8 mouse cellular contexts compared by ENCODE assay signal in the genomic region with DNA sequence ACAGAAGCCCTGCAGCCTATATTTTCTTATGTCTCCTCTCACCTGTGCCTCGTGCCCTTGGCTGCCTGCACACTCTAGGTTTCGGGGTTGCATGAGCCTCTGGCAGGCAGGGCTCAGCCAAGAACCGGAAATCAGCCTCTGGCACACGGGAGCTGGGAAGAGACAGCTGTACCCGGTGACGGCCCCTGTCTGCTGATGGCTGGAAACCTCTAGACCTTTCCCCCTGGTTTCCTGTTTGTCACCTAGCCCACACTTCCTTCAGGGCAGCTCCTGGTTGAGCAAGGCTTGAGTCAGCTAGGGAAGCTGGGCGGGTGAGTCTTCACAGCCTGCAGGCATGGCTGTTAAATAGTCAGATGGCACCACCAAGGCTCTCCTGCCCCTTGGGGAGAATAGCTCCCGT. TPM values are rescaled to one million over a fixed set of nuclear protein-coding genes. Genes with fewer than 3 reads are reported as not detected.
DNase-seq lines count a peak whose midpoint lies in the region; ATAC-seq and TF ChIP-seq lines count a peak whose summit lies in the region.

No protein-coding gene starts in this region.

- 54% methylated on average over 8 of the region's 8 CpGs for WGBS in forebrain, embryonic 10.5 days
- 65% methylated on average over 8 of the region's 8 CpGs for WGBS in forebrain, embryonic 15.5 days
- 26% methylated on average over 8 of the region's 8 CpGs for WGBS in intestine, embryonic 15.5 days
- 62% methylated on average over 8 of the region's 8 CpGs for WGBS in forebrain, embryonic 11.5 days
- WGBS in midbrain, embryonic 16.5 days = 68% methylated on average over 8 of the region's 8 CpGs

- ATAC-seq in forebrain, embryonic 15.5 days (replicated peaks) = no peak
- no peak for ATAC-seq in intestine, embryonic 15.5 days
- no peak for ATAC-seq in forebrain, embryonic 11.5 days (replicated peaks; ENCODE audit: low FRiP score)
- no peak for ATAC-seq in midbrain, embryonic 16.5 days

- H3K4me1 ChIP-seq in forebrain, embryonic 10.5 days = peaks cover 74% of the 10 kb centered on the region
- H3K4me1 ChIP-seq in forebrain, embryonic 15.5 days = peaks cover 51% of the 10 kb centered on the region
- H3K4me1 ChIP-seq in E14TG2a.4 (replicated peaks; ENCODE audit: low read depth, low read length) = peaks cover 91% of the 10 kb centered on the region
- peaks cover 83% of the 10 kb centered on the region for H3K4me1 ChIP-seq in intestine, embryonic 15.5 days (replicated peaks)
- peaks cover 16% of the 10 kb centered on the region; the same call in 1 of the 2 replicates for H3K4me1 ChIP-seq in forebrain, embryonic 11.5 days (replicated peaks; ENCODE audit: control insufficient read depth, insufficient read depth, low read length)
- peaks cover 13% of the 10 kb centered on the region for H3K4me1 ChIP-seq in midbrain, embryonic 16.5 days (ENCODE audit: control insufficient read depth, insufficient read depth, low read length)

- H3K9ac ChIP-seq in forebrain, embryonic 15.5 days (replicated peaks) = no peak overlapping the region
- no peak overlapping the region for H3K9ac ChIP-seq in intestine, embryonic 15.5 days
- H3K9ac ChIP-seq in forebrain, embryonic 11.5 days (ENCODE audit: low read length) = no peak overlapping the region; the same call in 1 of the 2 replicates
- no peak overlapping the region for H3K9ac ChIP-seq in midbrain, embryonic 16.5 days (ENCODE audit: low read depth, low read length)

- TF ChIP-seq CTCF in E14TG2a.4 (conservative IDR thresholded peaks at IDR 0.05; ENCODE audit: low read length) = no peak

- H3K27ac ChIP-seq in forebrain, embryonic 10.5 days = peak overlapping the region; percentile 12
- no peak overlapping the region for H3K27ac ChIP-seq in forebrain, embryonic 15.5 days (replicated peaks)
- peak overlapping the region; percentile 73 for H3K27ac ChIP-seq in intestine, embryonic 15.5 days
- H3K27ac ChIP-seq in forebrain, embryonic 11.5 days (ENCODE audit: low read depth, low read length) = no peak overlapping the region
- no peak overlapping the region for H3K27ac ChIP-seq in midbrain, embryonic 16.5 days (ENCODE audit: low read length)

- no peaks in the 10 kb centered on the region for H3K9me3 ChIP-seq in forebrain, embryonic 10.5 days
- no peaks in the 10 kb centered on the region for H3K9me3 ChIP-seq in forebrain, embryonic 15.5 days
- no peaks in the 10 kb centered on the region for H3K9me3 ChIP-seq in E14TG2a.4 (ENCODE audit: low read length)
- no peaks in the 10 kb centered on the region for H3K9me3 ChIP-seq in intestine, embryonic 15.5 days
- H3K9me3 ChIP-seq in forebrain, embryonic 11.5 days (ENCODE audit: control insufficient read depth, low read length) = no peaks in the 10 kb centered on the region
- no peaks in the 10 kb centered on the region for H3K9me3 ChIP-seq in midbrain, embryonic 16.5 days (replicated peaks; ENCODE audit: control insufficient read depth, low read length, poor library complexity, severe bottlenecking)

- no peak overlapping the region; the same call in 1 of the 2 replicates for H3K4me3 ChIP-seq in forebrain, embryonic 10.5 days
- H3K4me3 ChIP-seq in forebrain, embryonic 15.5 days = no peak overlapping the region
- peak overlapping the region; percentile 67 for H3K4me3 ChIP-seq in E14TG2a.4 (replicated peaks; ENCODE audit: low read length)
- no peak overlapping the region for H3K4me3 ChIP-seq in intestine, embryonic 15.5 days (replicated peaks)
- H3K4me3 ChIP-seq in forebrain, embryonic 11.5 days (ENCODE audit: low read depth, low read length) = no peak overlapping the region
- no peak overlapping the region for H3K4me3 ChIP-seq in midbrain, embryonic 16.5 days (ENCODE audit: low read depth, low read length)

- 0 out of 2 replicates have a peak, but pooled peaks cover 5% of the 10 kb centered on the region for H3K36me3 ChIP-seq in forebrain, embryonic 10.5 days (replicated peaks)
- H3K36me3 ChIP-seq in forebrain, embryonic 15.5 days = no peaks in the 10 kb centered on the region
- no peaks in the 10 kb centered on the region for H3K36me3 ChIP-seq in E14TG2a.4 (ENCODE audit: insufficient read depth, low read length)
- no peaks in the 10 kb centered on the region for H3K36me3 ChIP-seq in intestine, embryonic 15.5 days
- no peaks in the 10 kb centered on the region for H3K36me3 ChIP-seq in forebrain, embryonic 11.5 days (ENCODE audit: control insufficient read depth, insufficient read depth, low read length)
- H3K36me3 ChIP-seq in midbrain, embryonic 16.5 days (ENCODE audit: control insufficient read depth, insufficient read depth, low read length) = no peaks in the 10 kb centered on the region

- DNase-seq in forebrain, embryonic 10.5 days (ENCODE audit: extremely low spot score, low spot score) = no peak
- DNase-seq in lung, postnatal 10 days = peak; percentile 58
- DNase-seq in cerebellum, postnatal 4 days (ENCODE audit: low spot score in 2 of 2) = no peak
- DNase-seq in forebrain, embryonic 11.5 days (ENCODE audit: low spot score) = no peak

- 0 out of 2 replicates have a peak, but pooled peaks cover 7% of the 10 kb centered on the region for H3K27me3 ChIP-seq in forebrain, embryonic 10.5 days (ENCODE audit: poor library complexity, severe bottlenecking)
- no peaks in the 10 kb centered on the region for H3K27me3 ChIP-seq in forebrain, embryonic 15.5 days
- H3K27me3 ChIP-seq in E14TG2a.4 (ENCODE audit: insufficient read depth, low read length) = peaks cover 12% of the 10 kb centered on the region
- H3K27me3 ChIP-seq in intestine, embryonic 15.5 days (replicated peaks) = no peaks in the 10 kb centered on the region
- no peaks in the 10 kb centered on the region for H3K27me3 ChIP-seq in forebrain, embryonic 11.5 days (ENCODE audit: control insufficient read depth, insufficient read depth, low read length)
- no peaks in the 10 kb centered on the region for H3K27me3 ChIP-seq in midbrain, embryonic 16.5 days (ENCODE audit: control insufficient read depth, insufficient read depth, low read depth, low read length)

- H3K4me2 ChIP-seq in forebrain, embryonic 15.5 days (replicated peaks) = no peak overlapping the region
- peak overlapping the region; percentile 43 for H3K4me2 ChIP-seq in intestine, embryonic 15.5 days (replicated peaks)
- no peak overlapping the region for H3K4me2 ChIP-seq in forebrain, embryonic 11.5 days (ENCODE audit: low read depth, low read length, severe bottlenecking)
- no peak overlapping the region for H3K4me2 ChIP-seq in midbrain, embryonic 16.5 days (ENCODE audit: low read length)

RNA-seq across cellular contexts. Expression of a gene that starts 24.4 kb away (rescaled TPM):
- polyA plus RNA-seq in forebrain, embryonic 10.5 days (2016; fragmentation: Nextera tagmentation; extraction: Ambion mirVana) = 1,454 and 1,463 TPM in 2 replicates
- polyA plus RNA-seq in forebrain, embryonic 15.5 days (2015; fragmentation: Nextera tagmentation; extraction: Ambion mirVana) = 1,000 and 1,018 TPM in 2 replicates
- polyA plus RNA-seq in intestine, embryonic 15.5 days (2015; fragmentation: Nextera tagmentation; extraction: Ambion mirVana) = 1,607 and 1,644 TPM in 2 replicates
- 1,156 and 1,197 TPM in 2 replicates for polyA plus RNA-seq in forebrain, embryonic 11.5 days (2014; fragmentation: Nextera tagmentation; extraction: Ambion mirVana)
- 794 and 826 TPM in 2 replicates for polyA plus RNA-seq in midbrain, embryonic 16.5 days (2015; fragmentation: Nextera tagmentation; extraction: Ambion mirVana)

RNA-seq across cellular contexts. Expression of a gene that starts 28.4 kb away (rescaled TPM):
- 34.3 and 35.8 TPM in 2 replicates for polyA plus RNA-seq in forebrain, embryonic 10.5 days (2016; fragmentation: Nextera tagmentation; extraction: Ambion mirVana)
- polyA plus RNA-seq in forebrain, embryonic 15.5 days (2015; fragmentation: Nextera tagmentation; extraction: Ambion mirVana) = 19.1 and 19.7 TPM in 2 replicates
- polyA plus RNA-seq in intestine, embryonic 15.5 days (2015; fragmentation: Nextera tagmentation; extraction: Ambion mirVana) = 56.9 and 58.2 TPM in 2 replicates
- 11.9 and 12.3 TPM in 2 replicates for polyA plus RNA-seq in forebrain, embryonic 11.5 days (2014; fragmentation: Nextera tagmentation; extraction: Ambion mirVana)
- polyA plus RNA-seq in midbrain, embryonic 16.5 days (2015; fragmentation: Nextera tagmentation; extraction: Ambion mirVana) = 18.3 and 18.5 TPM in 2 replicates

RNA-seq across cellular contexts. Expression of a gene that starts 30.2 kb away (rescaled TPM):
- 64.9 and 66.1 TPM in 2 replicates for polyA plus RNA-seq in forebrain, embryonic 10.5 days (2016; fragmentation: Nextera tagmentation; extraction: Ambion mirVana)
- 43.8 and 46.1 TPM in 2 replicates for polyA plus RNA-seq in forebrain, embryonic 15.5 days (2015; fragmentation: Nextera tagmentation; extraction: Ambion mirVana)
- 31.8 and 34.7 TPM in 2 replicates for polyA plus RNA-seq in intestine, embryonic 15.5 days (2015; fragmentation: Nextera tagmentation; extraction: Ambion mirVana)
- 54.8 and 62.4 TPM in 2 replicates for polyA plus RNA-seq in forebrain, embryonic 11.5 days (2014; fragmentation: Nextera tagmentation; extraction: Ambion mirVana)
- 45.1 and 46.7 TPM in 2 replicates for polyA plus RNA-seq in midbrain, embryonic 16.5 days (2015; fragmentation: Nextera tagmentation; extraction: Ambion mirVana)

RNA-seq across cellular contexts. Expression of a gene that starts 50.3 kb away (rescaled TPM):
- 13.1 and 13.9 TPM in 2 replicates for polyA plus RNA-seq in forebrain, embryonic 10.5 days (2016; fragmentation: Nextera tagmentation; extraction: Ambion mirVana)
- 34.0 and 34.2 TPM in 2 replicates for polyA plus RNA-seq in forebrain, embryonic 15.5 days (2015; fragmentation: Nextera tagmentation; extraction: Ambion mirVana)
- 18.6 and 19.8 TPM in 2 replicates for polyA plus RNA-seq in intestine, embryonic 15.5 days (2015; fragmentation: Nextera tagmentation; extraction: Ambion mirVana)
- polyA plus RNA-seq in forebrain, embryonic 11.5 days (2014; fragmentation: Nextera tagmentation; extraction: Ambion mirVana) = 20.6 and 22.0 TPM in 2 replicates
- polyA plus RNA-seq in midbrain, embryonic 16.5 days (2015; fragmentation: Nextera tagmentation; extraction: Ambion mirVana) = 32.3 and 32.7 TPM in 2 replicates

Comparison
In these comparisons a context has a peak if more than half of its experiments do, and no peak if none do; other contexts are left out.
1. H3K27ac ChIP-seq: peak in forebrain, embryonic 10.5 days (single experiment) and intestine, embryonic 15.5 days (single experiment); none in forebrain, embryonic 15.5 days (single experiment), forebrain, embryonic 11.5 days (single experiment) and midbrain, embryonic 16.5 days (single experiment).